Mouse (Mus musculus) stomach, embryonic 16.5 days (tissue): Measurements from ENCODE around the gene Tns1. TPM values are rescaled to one million over a fixed set of nuclear protein-coding genes. Genes with fewer than 3 reads are reported as not detected.

Source experiments
- ATAC-seq: fragments of 200-750 bp; cut with Nextera tagmentation; 2 replicates; pipeline ENCODE4 v1.8.0; 2017; ENCODE audit warnings: moderate number of reproducible peaks, moderate TSS enrichment; ENCODE audit not compliant: insufficient read depth, low FRiP score
- H3K27ac ChIP-seq: fragments of 300-500 bp; sonication (generic); 2 replicates; pipeline ENCODE4 v1.5.1; 2014; ENCODE audit warnings: low read length
- H3K27me3 ChIP-seq: fragments of 300-500 bp; sonication (generic); 2 replicates; pipeline ENCODE4 v1.6.1; 2014; ENCODE audit warnings: low read length, control low read depth, mixed read lengths; ENCODE audit not compliant: control insufficient read depth, insufficient read depth
- H3K36me3 ChIP-seq: fragments of 300-500 bp; sonication (generic); 2 replicates; pipeline ENCODE4 v1.6.1; 2014; ENCODE audit warnings: low read length; ENCODE audit not compliant: control insufficient read depth, insufficient read depth
- H3K4me1 ChIP-seq: fragments of 300-500 bp; sonication (generic); 2 replicates; pipeline ENCODE4 v1.6.1; 2014; ENCODE audit warnings: low read length, control low read depth, mixed read lengths; ENCODE audit not compliant: control insufficient read depth, insufficient read depth
- H3K4me2 ChIP-seq: fragments of 300-500 bp; sonication (generic); 2 replicates; pipeline ENCODE4 v1.6.1; 2014; ENCODE audit warnings: low read depth, low read length, mixed read lengths
- H3K4me3 ChIP-seq: fragments of 300-500 bp; sonication (generic); replicated peaks from 2 replicates; pipeline ENCODE4 v1.5.1; 2014; ENCODE audit warnings: mild to moderate bottlenecking, low read length
- H3K9ac ChIP-seq: fragments of 300-500 bp; sonication (generic); 2 replicates; pipeline ENCODE4 v1.6.1; 2014; ENCODE audit warnings: low read length
- H3K9me3 ChIP-seq: fragments of 300-500 bp; sonication (generic); replicated peaks from 2 replicates; pipeline ENCODE4 v1.6.1; 2016; ENCODE audit warnings: low read length, control low read depth; ENCODE audit not compliant: control insufficient read depth
- WGBS: fragments of 180-500 bp; shearing (Covaris S2); extraction: QIAGEN DNeasy Blood & Tissue Kit; methylation state at CpG from one replicate; pipeline ENCODE4 v1.1.7; 2014; 5-methylcytosine and 5-hydroxymethylcytosine counted together
- polyA plus RNA-seq: library from polyadenylated mRNA; unstranded; fragments of >200 nt; fragmentation: Nextera tagmentation; extraction: Ambion mirVana; gene quantifications from 2 replicates; pipeline ENCODE4 v1.2.1, GENCODE M21; 2015

The Tns1 gene
- polyA plus RNA-seq, 1 experiment from 2014 or later: 45.0 TPM

DNA sequence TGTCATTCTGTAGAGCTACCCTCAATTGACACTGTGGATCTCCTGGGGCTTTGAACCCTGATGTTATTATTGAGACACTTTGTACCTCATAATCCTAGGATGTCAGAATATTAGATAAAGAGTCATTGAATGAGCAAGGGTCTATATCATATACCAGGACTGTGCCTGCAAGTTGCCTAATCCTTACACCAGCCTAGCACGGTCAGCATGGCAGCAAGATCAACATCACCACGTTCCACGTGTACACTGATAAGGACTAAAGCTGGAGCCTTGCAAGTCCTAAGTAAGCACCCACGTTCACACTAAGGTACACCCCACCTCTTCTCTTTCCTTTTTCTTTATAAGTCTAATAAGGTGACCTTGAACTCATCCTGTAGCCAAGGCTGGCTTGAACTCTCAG, 65.5 kb downstream of the Tns1 start:
- no peak overlapping the region for H3K27ac ChIP-seq
- H3K4me1 ChIP-seq: peaks cover 8% of the 10 kb centered on the region
- H3K9me3 ChIP-seq: no peaks in the 10 kb centered on the region
- H3K36me3 ChIP-seq: no peaks in the 10 kb centered on the region
- 67% methylated on average over 4 of the region's 4 CpGs for WGBS
- ATAC-seq: no peak
- H3K4me3 ChIP-seq: no peak overlapping the region
- H3K4me2 ChIP-seq: no peak overlapping the region
- H3K27me3 ChIP-seq: no peaks in the 10 kb centered on the region
- no peak overlapping the region for H3K9ac ChIP-seq

DNA sequence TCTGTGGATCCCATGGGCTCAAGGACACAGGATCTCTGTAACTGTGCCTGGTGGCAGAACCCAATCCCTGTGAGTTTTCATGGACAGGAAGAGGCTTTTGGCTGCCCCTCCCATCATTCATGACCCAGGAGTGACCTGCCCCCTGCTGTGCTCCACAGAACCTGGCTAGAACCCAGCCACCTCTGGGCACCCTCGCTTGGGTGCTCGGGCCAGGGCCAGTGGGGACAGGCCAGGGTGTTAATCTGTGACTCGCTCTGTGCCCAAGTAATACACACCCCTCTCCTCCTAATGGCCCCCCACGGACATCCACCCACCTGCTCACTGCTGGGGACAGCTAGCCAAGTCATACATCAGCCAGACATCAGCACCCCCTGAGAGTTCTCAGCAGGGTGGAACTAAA, 65.9 kb downstream of the Tns1 start:
- H3K9me3 ChIP-seq: no peaks in the 10 kb centered on the region
- no peak overlapping the region for H3K4me2 ChIP-seq
- no peak overlapping the region for H3K4me3 ChIP-seq
- H3K27ac ChIP-seq: no peak overlapping the region
- peaks cover 8% of the 10 kb centered on the region for H3K4me1 ChIP-seq
- H3K9ac ChIP-seq: no peak overlapping the region
- no peak for ATAC-seq
- H3K36me3 ChIP-seq: no peaks in the 10 kb centered on the region
- WGBS: 73% methylated on average over 4 of the region's 4 CpGs
- H3K27me3 ChIP-seq: no peaks in the 10 kb centered on the region

DNA sequence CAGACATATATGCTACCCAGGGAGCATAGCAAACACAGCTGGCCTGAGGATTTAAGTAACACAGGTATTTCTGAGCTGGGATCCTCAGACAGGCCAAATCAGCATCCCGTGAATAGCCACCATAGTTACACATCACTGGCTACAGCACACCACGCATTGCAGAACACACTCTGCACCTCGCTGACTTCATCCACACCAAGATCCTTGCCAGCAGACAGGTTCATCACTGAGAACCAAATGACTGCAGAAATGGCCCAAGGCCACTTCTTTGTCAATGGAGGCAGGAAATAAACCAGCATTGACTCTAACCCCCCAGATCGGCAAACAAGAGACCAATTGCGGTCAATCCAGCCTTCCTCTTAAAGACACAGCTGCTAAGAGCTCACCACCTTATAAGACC, 66.7 kb downstream of the Tns1 start:
- H3K4me1 ChIP-seq: peaks cover 8% of the 10 kb centered on the region
- ATAC-seq: no peak
- H3K9ac ChIP-seq: no peak overlapping the region
- WGBS: 80% methylated on average over 5 of the region's 5 CpGs
- no peak overlapping the region for H3K4me2 ChIP-seq
- H3K9me3 ChIP-seq: no peaks in the 10 kb centered on the region
- no peak overlapping the region for H3K4me3 ChIP-seq
- H3K27me3 ChIP-seq: no peaks in the 10 kb centered on the region
- H3K27ac ChIP-seq: no peak overlapping the region
- no peaks in the 10 kb centered on the region for H3K36me3 ChIP-seq

DNA sequence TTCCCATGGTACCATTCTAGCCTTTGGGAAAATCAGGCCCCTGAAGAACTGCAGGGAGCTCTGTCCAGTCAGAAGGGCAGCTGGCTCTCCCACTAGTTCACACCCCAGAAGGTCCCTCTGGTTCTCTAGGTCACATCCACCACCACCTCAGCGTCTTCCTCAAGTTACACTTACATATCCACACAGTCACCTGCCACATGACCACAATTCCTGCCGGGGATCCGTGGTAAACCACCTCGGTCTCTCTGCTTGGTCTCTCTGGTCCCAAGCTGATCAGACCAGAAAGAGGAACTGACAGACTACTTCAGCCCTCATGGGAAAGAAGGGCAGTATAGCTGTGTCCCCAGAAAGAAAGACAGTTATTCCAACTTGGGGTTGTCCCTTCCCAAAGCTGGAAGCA, 68.7 kb downstream of the Tns1 start:
- Histone ChIP-seq H3K9ac (no peak overlapping the region), H3K9me3 (no peaks in the 10 kb centered on the region), H3K27me3 (no peaks in the 10 kb centered on the region), H3K4me2 (no peak overlapping the region), H3K4me1 (peaks cover 12% of the 10 kb centered on the region), H3K27ac (no peak overlapping the region), H3K36me3 (no peaks in the 10 kb centered on the region), H3K4me3 (no peak overlapping the region)
- WGBS: 72% methylated on average over 4 of the region's 4 CpGs
- no peak for ATAC-seq

DNA sequence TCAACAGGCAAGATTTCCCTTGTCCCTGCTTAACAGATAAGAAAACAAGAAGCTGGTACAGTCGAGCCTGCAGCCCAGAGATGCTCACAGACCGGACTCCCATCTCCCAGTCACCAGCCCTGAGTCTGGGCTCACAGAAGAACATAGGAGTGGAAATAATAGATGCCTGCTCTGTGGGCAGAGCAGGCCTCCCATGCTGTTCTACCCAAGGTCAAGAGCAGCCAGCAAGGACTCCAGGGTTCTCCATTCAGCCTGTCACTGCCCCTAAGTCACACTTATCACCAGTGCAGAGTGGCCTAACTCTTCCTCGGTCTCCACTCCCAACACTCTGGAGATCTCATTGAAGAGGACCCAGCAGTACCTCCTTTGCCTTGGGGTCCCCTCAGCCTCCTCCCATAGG, 69.8 kb downstream of the Tns1 start:
- Histone ChIP-seq H3K4me1 (peaks cover 10% of the 10 kb centered on the region), H3K9ac (0 out of 2 replicates have a peak overlapping the region, but pooled peaks have one; percentile 10), H3K27ac (no peak overlapping the region)

DNA sequence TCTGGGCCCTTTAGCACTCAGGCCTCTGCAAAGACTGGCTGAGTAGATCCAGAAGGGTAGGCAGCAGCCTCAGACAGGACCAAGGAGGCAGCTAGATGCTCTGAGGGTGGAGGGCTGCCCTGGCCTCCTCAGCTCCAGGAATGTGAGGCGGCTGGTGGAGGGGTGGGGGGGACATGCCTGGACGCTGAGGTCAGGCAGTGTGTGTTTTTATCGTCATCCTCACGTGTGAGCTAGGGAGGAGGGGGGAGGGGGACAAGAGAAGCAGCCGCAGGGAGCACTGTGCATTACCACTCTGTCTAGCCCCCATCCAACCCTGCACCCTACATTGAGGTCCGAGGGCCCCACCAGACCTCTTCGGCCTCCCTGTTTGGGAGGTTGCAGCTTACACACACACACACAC, 70.2 kb downstream of the Tns1 start:
- no peaks in the 10 kb centered on the region for H3K27me3 ChIP-seq
- peaks cover 7% of the 10 kb centered on the region for H3K4me1 ChIP-seq
- H3K4me3 ChIP-seq: no peak overlapping the region
- H3K9ac ChIP-seq: 0 out of 2 replicates have a peak overlapping the region, but pooled peaks have one; percentile 10
- WGBS: 20% methylated on average over 7 of the region's 7 CpGs
- no peak overlapping the region for H3K27ac ChIP-seq
- peak; percentile 79; the same call in 1 of the 2 replicates for ATAC-seq
- H3K36me3 ChIP-seq: no peaks in the 10 kb centered on the region
- H3K4me2 ChIP-seq: no peak overlapping the region
- H3K9me3 ChIP-seq: no peaks in the 10 kb centered on the region

More for the DNA sequence above, 69.8 kb downstream of the Tns1 start:
- Histone ChIP-seq H3K4me2 (no peak overlapping the region), H3K36me3 (no peaks in the 10 kb centered on the region), H3K9me3 (no peaks in the 10 kb centered on the region), H3K27me3 (no peaks in the 10 kb centered on the region), H3K4me3 (no peak overlapping the region)
- no peak for ATAC-seq
- 60% methylated on average over 3 of the region's 3 CpGs for WGBS

DNA sequence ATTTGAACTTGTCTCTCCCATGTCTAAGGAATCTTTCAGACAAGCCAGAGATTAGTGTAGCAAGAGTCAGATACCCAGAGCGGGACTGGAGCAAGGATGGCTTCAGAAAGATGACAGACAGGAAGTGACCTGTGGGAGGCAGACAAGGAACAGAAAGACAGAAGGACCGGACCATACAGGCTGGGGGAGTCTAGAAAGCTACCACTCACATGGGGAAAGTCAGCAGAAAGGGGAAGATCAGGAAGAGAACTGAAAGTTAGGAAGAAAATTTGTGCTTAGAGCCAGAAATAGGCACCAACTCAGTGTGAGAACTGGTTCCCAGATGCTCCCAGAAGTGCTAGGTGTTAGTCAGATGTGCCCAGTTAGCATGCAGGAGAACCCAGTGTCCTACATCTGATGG, 71.2 kb downstream of the Tns1 start:
- 76% methylated on average over 2 of the region's 2 CpGs for WGBS
- Histone ChIP-seq H3K9ac (no peak overlapping the region), H3K27me3 (no peaks in the 10 kb centered on the region), H3K9me3 (no peaks in the 10 kb centered on the region), H3K27ac (no peak overlapping the region), H3K36me3 (no peaks in the 10 kb centered on the region), H3K4me1 (peaks cover 7% of the 10 kb centered on the region), H3K4me2 (no peak overlapping the region), H3K4me3 (no peak overlapping the region)
- ATAC-seq: no peak

DNA sequence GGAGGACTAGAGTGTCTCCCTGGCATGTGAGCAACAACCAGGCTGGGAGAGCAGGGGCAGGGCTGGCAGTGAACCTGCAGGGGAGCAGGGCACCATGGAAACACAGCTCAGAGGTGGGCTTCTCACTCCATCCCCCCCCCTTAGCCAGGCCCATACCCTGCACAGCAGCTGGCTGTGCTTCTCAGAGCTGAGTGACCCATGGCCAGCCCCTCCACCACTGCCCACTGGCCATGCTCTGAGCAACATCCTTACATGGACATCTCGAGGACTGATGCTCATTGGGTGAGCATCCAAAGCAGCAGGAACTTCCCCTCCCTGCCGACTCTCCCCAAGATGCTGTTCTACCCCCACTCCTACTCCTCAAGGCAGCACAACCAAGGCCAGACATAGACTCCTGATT, 72.9 kb downstream of the Tns1 start:
- WGBS: 36% methylated on average over 2 of the region's 2 CpGs
- no peak overlapping the region; the same call in 1 of the 2 replicates for H3K27ac ChIP-seq
- no peak overlapping the region for H3K9ac ChIP-seq
- peaks cover 10% of the 10 kb centered on the region for H3K4me1 ChIP-seq
- H3K36me3 ChIP-seq: no peaks in the 10 kb centered on the region
- no peak overlapping the region for H3K4me2 ChIP-seq
- peak; percentile 65; the same call in 1 of the 2 replicates for ATAC-seq
- H3K9me3 ChIP-seq: no peaks in the 10 kb centered on the region
- H3K4me3 ChIP-seq: no peak overlapping the region
- H3K27me3 ChIP-seq: no peaks in the 10 kb centered on the region

DNA sequence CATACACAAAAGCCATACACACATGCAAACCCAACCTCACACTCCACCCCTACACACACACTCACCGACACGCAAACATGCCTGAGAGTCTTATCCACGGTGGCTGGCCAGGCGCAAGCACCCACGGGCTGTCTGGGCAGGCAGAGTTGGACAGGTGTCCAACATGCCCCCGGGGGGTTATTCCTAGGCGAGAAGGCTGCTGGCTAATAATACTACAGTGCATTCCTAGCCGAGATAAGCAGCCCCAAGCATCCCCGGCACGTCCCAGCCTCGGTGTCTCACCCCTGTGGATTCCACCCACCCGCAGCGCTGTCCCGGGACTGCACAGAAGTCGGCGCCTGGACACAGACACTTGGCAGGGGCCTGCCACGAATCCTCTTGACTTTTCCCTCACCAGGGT, 74.8 kb downstream of the Tns1 start:
- Histone ChIP-seq H3K9ac (no peak overlapping the region), H3K36me3 (no peaks in the 10 kb centered on the region), H3K27me3 (no peaks in the 10 kb centered on the region), H3K4me2 (no peak overlapping the region), H3K4me3 (no peak overlapping the region), H3K4me1 (peaks cover 11% of the 10 kb centered on the region), H3K27ac (no peak overlapping the region), H3K9me3 (no peaks in the 10 kb centered on the region)
- ATAC-seq: no peak
- WGBS: 72% methylated on average over 17 of the region's 17 CpGs

DNA sequence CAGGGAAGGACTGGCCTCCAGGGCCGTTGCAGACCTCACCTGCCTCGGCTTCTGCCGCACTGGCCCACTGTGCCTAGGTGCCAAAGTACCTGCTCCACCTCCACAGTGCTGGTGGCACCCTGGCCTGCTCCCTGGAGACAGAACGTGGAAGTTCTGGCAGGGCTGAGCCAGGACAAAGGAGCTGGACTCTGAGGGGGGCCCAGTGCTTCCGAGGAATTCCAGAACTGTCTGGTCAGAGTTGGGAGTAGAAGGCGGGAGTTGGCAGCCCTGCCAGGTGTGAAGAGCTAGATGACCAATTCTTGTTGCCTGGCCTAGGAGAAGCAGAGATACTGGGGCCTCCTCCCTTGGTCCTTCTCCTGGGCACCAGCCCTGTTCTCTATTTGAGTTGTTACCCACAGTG, 76.5 kb downstream of the Tns1 start:
- H3K9me3 ChIP-seq: no peaks in the 10 kb centered on the region
- H3K9ac ChIP-seq: no peak overlapping the region
- no peak for ATAC-seq
- H3K36me3 ChIP-seq: no peaks in the 10 kb centered on the region
- 67% methylated on average over 6 of the region's 6 CpGs for WGBS
- no peak overlapping the region for H3K27ac ChIP-seq
- H3K4me3 ChIP-seq: no peak overlapping the region
- no peak overlapping the region for H3K4me2 ChIP-seq
- peaks cover 21% of the 10 kb centered on the region for H3K4me1 ChIP-seq
- no peaks in the 10 kb centered on the region for H3K27me3 ChIP-seq
